Mouse (Mus musculus) hindbrain, embryonic 14.5 days (tissue): ENCODE measurements around the gene Ppp6r1. TPM values are rescaled to one million over a fixed set of nuclear protein-coding genes. Genes with fewer than 3 reads are reported as not detected.

Experiments
- ATAC-seq: fragments of 200-750 bp; cut with Nextera tagmentation; 2 replicates; pipeline ENCODE4 v1.8.0; 2017; ENCODE audit warnings: moderate number of reproducible peaks, mild to moderate bottlenecking, moderate TSS enrichment, moderate library complexity; ENCODE audit not compliant: low FRiP score
- DNase-seq: peaks from one replicate; pipeline ENCODE4 v3.0.0-alpha.2; 2015; ENCODE audit warnings: low spot score
- H3K27ac ChIP-seq: fragments of 300-500 bp; sonication (generic); 2 replicates; pipeline ENCODE4 v1.5.1; 2014; ENCODE audit warnings: mild to moderate bottlenecking, moderate library complexity
- H3K27me3 ChIP-seq: fragments of 300-500 bp; sonication (generic); 2 replicates; pipeline ENCODE4 v1.6.1; 2014; ENCODE audit warnings: mild to moderate bottlenecking, low read length, mixed read lengths; ENCODE audit not compliant: control insufficient read depth, insufficient read depth
- H3K36me3 ChIP-seq: fragments of 300-500 bp; sonication (generic); replicated peaks from 2 replicates; pipeline ENCODE4 v1.6.1; 2014; ENCODE audit not compliant: control insufficient read depth, insufficient read depth
- H3K4me1 ChIP-seq: fragments of 300-500 bp; sonication (generic); replicated peaks from 2 replicates; pipeline ENCODE4 v1.6.1; 2014; ENCODE audit warnings: antibody characterized with exemption, low read length, mixed read lengths; ENCODE audit not compliant: control insufficient read depth, insufficient read depth
- H3K4me2 ChIP-seq: fragments of 300-500 bp; sonication (generic); replicated peaks from 2 replicates; pipeline ENCODE4 v1.6.1; 2014; ENCODE audit warnings: mild to moderate bottlenecking, moderate library complexity
- H3K4me3 ChIP-seq: fragments of 300-500 bp; sonication (generic); replicated peaks from 2 replicates; pipeline ENCODE4 v1.5.1; 2014; ENCODE audit warnings: mild to moderate bottlenecking, low read length
- H3K9ac ChIP-seq: fragments of 300-500 bp; sonication (generic); 2 replicates; pipeline ENCODE4 v1.6.1; 2014
- H3K9me3 ChIP-seq: fragments of 300-500 bp; sonication (generic); 2 replicates; pipeline ENCODE4 v1.6.1; 2016; ENCODE audit warnings: low read length; ENCODE audit not compliant: control insufficient read depth
- WGBS: fragments of 180-500 bp; shearing (Covaris S2); extraction: QIAGEN DNeasy Blood & Tissue Kit; methylation state at CpG from one replicate; pipeline ENCODE4 v1.1.7; 2014; 5-methylcytosine and 5-hydroxymethylcytosine counted together
- polyA plus RNA-seq: library from polyadenylated mRNA; unstranded; fragments of >200 nt; fragmentation: Nextera tagmentation; extraction: Ambion mirVana; gene quantifications from 2 replicates; pipeline ENCODE4 v1.2.1, GENCODE M21; 2014

The Ppp6r1 gene
- polyA plus RNA-seq, 1 experiment from 2014 or later: 8.4 TPM

DNA sequence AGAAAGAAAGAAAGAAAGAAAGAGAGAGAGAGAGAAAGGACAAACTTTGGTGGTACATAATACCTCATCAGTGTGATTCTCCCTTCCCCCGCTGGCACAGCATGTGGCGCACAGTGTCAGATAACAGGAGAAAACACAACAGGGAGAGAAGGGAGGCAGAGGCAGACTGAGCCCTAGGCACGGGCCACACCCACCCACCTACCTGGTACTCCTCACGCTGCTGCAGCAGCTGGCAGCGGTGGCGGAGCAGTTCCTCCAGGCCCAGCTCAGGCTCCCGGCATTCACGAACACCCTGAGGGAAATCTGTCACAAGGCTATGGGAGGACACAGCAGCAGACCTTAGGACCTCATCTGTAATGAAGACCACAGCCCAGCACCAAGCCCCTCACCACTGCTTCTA is 4.4 kb upstream of the Ppp6r1 start:
- WGBS: 80% methylated on average over 8 of the region's 8 CpGs
- DNase-seq: no peak
- Histone ChIP-seq H3K4me3 (no peak overlapping the region), H3K27ac (no peak overlapping the region), H3K4me2 (no peak overlapping the region), H3K4me1 (peaks cover 14% of the 10 kb centered on the region), H3K9ac (no peak overlapping the region), H3K9me3 (0 out of 2 replicates have a peak, but pooled peaks cover 3% of the 10 kb centered on the region), H3K27me3 (no peaks in the 10 kb centered on the region), H3K36me3 (peaks cover 36% of the 10 kb centered on the region)
- no peak for ATAC-seq

DNA sequence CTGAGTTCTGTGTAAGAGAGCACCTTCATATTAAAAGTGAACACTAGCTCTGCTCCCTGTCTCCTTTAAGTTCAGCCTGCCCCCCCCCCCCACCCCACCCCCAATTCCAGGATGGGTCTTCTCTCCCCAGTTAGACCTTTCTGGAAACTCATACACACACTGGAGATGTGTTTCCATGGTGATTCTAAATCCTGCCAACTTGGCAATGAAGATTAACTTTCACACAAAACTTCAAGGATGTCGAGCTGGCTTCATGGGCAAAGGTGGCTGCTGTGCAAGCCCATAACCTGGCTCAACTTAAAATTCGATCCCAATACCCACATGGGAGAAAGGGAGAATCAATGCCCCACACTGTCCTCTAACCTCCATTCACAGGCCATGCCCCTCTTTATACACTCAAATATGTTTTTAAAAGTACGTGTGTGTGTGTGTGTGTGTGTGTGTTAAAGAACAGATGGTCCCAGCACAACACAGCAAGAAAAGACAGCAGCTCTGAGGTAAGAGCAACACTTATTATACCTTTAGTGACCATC is 1.2 kb upstream of the Ppp6r1 start:
- H3K36me3 ChIP-seq: peaks cover 23% of the 10 kb centered on the region
- peak overlapping the region; percentile 76 for H3K4me3 ChIP-seq
- no peaks in the 10 kb centered on the region for H3K9me3 ChIP-seq
- no peak for ATAC-seq
- H3K4me2 ChIP-seq: peak overlapping the region; percentile 92
- 53% methylated on average over 3 of the region's 3 CpGs for WGBS
- peak overlapping the region; percentile 95 for H3K27ac ChIP-seq
- no peak for DNase-seq
- H3K9ac ChIP-seq: peak overlapping the region; percentile 77
- H3K4me1 ChIP-seq: peaks cover 40% of the 10 kb centered on the region
- H3K27me3 ChIP-seq: no peaks in the 10 kb centered on the region

DNA sequence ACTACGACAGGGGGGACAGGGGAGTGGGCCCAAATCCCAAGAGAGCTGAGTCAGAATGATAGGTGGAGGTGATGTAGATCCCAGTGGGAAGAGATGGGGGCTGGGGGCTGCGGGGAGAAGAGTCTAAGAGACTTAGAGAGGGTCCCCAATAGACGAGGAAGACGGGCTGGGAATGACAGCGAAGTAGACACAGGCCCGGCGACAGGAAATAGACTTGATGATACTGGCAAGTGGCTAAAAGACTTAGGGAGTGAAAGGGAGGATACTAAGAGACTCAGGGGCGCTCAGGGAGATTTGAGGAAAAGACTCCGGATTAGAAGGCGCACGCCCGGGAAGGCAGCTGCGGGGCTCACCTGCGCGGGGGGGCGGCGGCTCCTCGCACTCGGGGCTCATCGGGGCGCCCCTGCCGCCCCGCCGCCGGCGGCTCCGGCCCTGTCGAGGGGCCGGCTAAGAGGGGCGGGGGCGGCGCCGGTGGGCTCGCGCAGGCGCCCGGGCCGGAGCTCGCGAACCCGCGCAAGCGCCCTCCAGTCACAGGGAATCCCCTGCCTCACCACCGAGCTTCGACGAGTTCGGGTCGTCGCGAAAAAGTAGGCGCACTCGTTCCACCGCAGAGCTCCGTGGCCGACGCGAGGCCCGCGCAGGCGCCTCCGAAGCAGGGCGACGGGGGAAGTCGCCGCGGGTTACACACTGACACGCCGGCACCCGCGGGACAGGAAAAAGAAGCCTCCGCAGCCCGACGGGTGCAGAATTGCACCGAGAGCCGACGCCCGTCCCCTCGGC is 501 bp downstream of the Ppp6r1 start:
- under 1% methylated on average over 65 of the region's 78 CpGs for WGBS

DNA sequence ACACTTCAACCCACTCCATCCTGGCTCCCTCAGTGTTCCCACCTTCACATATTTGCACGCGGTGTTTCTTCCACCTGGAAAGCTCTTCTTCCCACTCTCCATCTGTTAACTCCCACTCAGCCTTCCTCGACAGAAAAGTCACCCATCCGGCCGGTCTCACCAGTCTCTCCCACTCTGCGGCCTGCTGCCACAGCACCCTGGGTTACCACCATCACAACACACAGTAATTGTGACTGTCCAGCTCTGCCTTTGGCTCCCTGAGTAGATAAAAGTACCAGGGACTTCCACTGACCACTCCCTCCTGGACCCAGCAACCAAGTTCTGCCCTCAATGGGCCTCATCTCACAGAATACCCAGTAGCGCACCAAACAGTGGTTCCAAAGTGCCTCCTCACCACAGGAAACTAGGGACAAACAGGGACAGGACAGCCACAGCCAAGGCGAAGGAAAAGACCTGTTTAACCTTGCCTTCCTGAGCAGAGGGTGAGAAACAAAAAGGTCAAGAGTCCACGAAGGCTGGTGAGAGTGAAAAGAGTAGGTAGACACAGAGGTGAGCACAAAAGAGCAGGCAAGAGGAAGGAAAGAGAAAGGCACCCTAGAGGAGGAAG is 1.2 kb downstream of the Ppp6r1 start:
- peaks cover 18% of the 10 kb centered on the region for H3K36me3 ChIP-seq
- ATAC-seq: no peak
- no peaks in the 10 kb centered on the region for H3K27me3 ChIP-seq
- peak overlapping the region; percentile 92 for H3K4me2 ChIP-seq
- H3K4me1 ChIP-seq: peaks cover 43% of the 10 kb centered on the region
- no peaks in the 10 kb centered on the region for H3K9me3 ChIP-seq
- no peak overlapping the region for H3K27ac ChIP-seq
- peak overlapping the region; percentile 88 for H3K9ac ChIP-seq
- WGBS: 48% methylated on average over 9 of the region's 9 CpGs
- H3K4me3 ChIP-seq: peak overlapping the region; percentile 76
- no peak for DNase-seq

More for the DNA sequence above, 501 bp downstream of the Ppp6r1 start:
- Histone ChIP-seq H3K4me3 (peak overlapping the region; percentile 76), H3K9me3 (no peaks in the 10 kb centered on the region), H3K4me2 (peak overlapping the region; percentile 92), H3K27me3 (no peaks in the 10 kb centered on the region), H3K4me1 (peaks cover 43% of the 10 kb centered on the region), H3K9ac (peak overlapping the region; percentile 88), H3K36me3 (peaks cover 13% of the 10 kb centered on the region), H3K27ac (peak overlapping the region; percentile 95)
- ATAC-seq: peak; percentile 71
- peak; percentile 50 for DNase-seq

DNA sequence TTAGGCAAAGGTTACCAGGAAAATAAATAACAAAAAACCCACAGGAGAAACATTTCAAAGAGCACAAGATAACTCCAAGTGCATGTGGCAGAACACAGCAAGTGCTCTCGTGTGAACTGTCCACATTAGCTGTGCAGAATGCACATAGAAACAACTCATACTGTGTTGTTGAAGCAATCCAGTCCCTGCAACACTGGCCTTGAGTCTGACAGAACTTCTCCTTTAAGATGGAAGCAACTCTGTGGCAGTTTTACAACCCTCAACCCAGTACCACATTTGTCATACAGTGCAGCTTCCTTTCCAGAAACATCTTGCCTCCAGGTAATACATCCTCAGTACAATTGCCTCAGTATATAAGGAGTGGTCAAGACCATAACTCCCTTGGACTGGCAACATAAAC is 2.0 kb downstream of the Ppp6r1 start:
- peaks cover 16% of the 10 kb centered on the region for H3K36me3 ChIP-seq
- peak overlapping the region; percentile 76; the same call in 1 of the 2 replicates for H3K4me3 ChIP-seq
- WGBS: 76% methylated on average over 1 of the region's 1 CpGs

DNA sequence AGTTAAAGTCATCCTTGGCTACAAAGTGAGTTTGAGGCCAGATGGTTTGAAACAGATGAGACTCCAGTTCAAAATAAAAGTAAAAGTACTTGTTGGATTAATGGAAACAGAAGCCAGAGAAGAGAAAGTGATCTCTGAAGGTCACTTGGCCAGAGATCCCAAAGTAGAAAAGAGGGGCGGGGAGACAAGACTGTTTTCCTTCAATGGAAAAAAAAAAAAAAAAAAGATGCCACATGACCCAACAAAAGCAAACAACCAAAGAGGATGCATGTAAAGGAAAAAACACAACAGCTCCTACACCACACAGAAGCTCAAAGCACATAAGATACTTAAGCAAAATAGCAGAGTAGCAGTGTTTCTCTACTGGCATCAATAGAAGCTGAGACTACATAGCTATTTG is 2.9 kb downstream of the Ppp6r1 start:
- H3K4me3 ChIP-seq: no peak overlapping the region
- no peak overlapping the region for H3K27ac ChIP-seq
- H3K36me3 ChIP-seq: peaks cover 14% of the 10 kb centered on the region
- no peak for ATAC-seq
- H3K4me2 ChIP-seq: no peak overlapping the region
- H3K9ac ChIP-seq: 0 out of 2 replicates have a peak overlapping the region, but pooled peaks have one; percentile 88
- peaks cover 43% of the 10 kb centered on the region for H3K4me1 ChIP-seq
- H3K27me3 ChIP-seq: no peaks in the 10 kb centered on the region
- no peak for DNase-seq
- WGBS: 91% methylated on average over 1 of the region's 1 CpGs
- H3K9me3 ChIP-seq: no peaks in the 10 kb centered on the region

More for the DNA sequence above, 2.0 kb downstream of the Ppp6r1 start:
- peak overlapping the region; percentile 88; the same call in 1 of the 2 replicates for H3K9ac ChIP-seq
- no peak overlapping the region for H3K27ac ChIP-seq
- no peaks in the 10 kb centered on the region for H3K27me3 ChIP-seq
- peaks cover 43% of the 10 kb centered on the region for H3K4me1 ChIP-seq
- DNase-seq (no peak), ATAC-seq (no peak)
- H3K9me3 ChIP-seq: no peaks in the 10 kb centered on the region
- H3K4me2 ChIP-seq: peak overlapping the region; percentile 92

DNA sequence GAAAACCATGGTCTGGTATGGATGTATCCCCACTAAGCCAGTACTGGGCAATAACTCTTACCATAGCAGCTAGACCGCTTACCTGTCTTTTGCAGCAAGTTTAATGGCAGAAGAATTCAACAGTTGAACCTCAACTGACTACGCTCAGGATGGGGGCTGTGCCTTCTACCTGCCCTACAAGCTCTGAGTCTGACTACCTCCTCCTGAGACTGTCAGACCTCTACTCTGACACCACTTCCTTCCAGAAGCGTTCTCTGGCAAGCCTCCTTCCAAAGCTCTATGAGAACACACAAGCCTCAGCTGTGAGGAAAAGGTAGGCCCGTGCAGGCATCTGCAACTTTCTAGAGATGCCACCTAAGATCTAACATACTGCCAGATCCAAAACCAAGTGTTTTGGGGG is 3.4 kb downstream of the Ppp6r1 start:
- no peak overlapping the region for H3K4me2 ChIP-seq
- H3K9me3 ChIP-seq: no peaks in the 10 kb centered on the region
- no peak overlapping the region for H3K4me3 ChIP-seq
- H3K27ac ChIP-seq: no peak overlapping the region
- WGBS: 93% methylated on average over 4 of the region's 4 CpGs
- no peaks in the 10 kb centered on the region for H3K27me3 ChIP-seq
- ATAC-seq: no peak
- H3K9ac ChIP-seq: no peak overlapping the region
- peaks cover 14% of the 10 kb centered on the region for H3K36me3 ChIP-seq
- no peak for DNase-seq
- H3K4me1 ChIP-seq: peaks cover 39% of the 10 kb centered on the region

DNA sequence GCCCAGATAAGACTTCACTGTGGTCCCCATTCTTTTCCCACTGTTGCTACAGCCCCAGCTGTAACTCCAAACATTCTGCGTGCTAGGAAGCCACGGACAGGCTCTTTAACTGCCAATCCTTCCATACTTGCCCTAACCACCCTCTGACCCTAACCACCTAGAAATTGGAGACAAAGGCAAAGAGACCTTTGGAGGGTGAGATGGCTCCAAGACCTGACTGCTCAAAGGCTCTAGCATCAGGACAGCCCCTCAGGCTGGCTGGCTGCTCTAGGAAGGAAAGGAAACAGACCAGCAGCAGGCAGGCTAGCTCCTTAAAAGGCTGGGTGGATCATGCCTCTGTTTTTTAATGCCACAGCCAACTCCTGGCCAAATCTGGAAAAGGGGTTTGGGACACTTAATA is 4.6 kb downstream of the Ppp6r1 start:
- ATAC-seq (no peak), DNase-seq (no peak)
- Histone ChIP-seq H3K4me2 (no peak overlapping the region), H3K9me3 (no peaks in the 10 kb centered on the region), H3K9ac (0 out of 2 replicates have a peak overlapping the region, but pooled peaks have one; percentile 1), H3K4me3 (no peak overlapping the region), H3K27ac (no peak overlapping the region), H3K4me1 (peaks cover 29% of the 10 kb centered on the region), H3K36me3 (peaks cover 14% of the 10 kb centered on the region), H3K27me3 (no peaks in the 10 kb centered on the region)
- WGBS: 82% methylated on average over 2 of the region's 2 CpGs

DNA sequence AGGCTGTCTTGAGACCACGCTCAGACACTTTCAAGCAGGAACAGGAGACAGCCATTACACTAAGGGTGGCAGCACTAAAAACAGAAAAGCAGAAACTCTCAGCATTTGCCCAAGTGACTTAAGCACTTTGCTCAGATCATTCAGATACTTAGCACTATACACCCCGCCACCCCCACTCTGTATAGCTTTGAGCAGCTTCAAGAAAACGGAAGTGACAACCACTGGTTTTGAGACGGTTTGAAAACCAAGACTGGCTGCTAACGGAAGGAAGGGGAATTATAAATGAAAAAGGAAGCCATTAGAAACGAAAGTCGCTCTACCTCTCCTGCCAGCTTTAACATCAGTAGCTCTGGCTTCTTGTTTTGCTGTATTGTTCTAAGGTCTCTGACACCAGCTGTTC is 5.0 kb downstream of the Ppp6r1 start:
- H3K4me2 ChIP-seq: no peak overlapping the region
- no peak for DNase-seq
- no peak overlapping the region for H3K27ac ChIP-seq
- H3K4me1 ChIP-seq: peaks cover 29% of the 10 kb centered on the region
- H3K9ac ChIP-seq: 0 out of 2 replicates have a peak overlapping the region, but pooled peaks have one; percentile 1
- H3K27me3 ChIP-seq: no peaks in the 10 kb centered on the region
- H3K4me3 ChIP-seq: no peak overlapping the region
- 84% methylated on average over 7 of the region's 7 CpGs for WGBS
- peaks cover 14% of the 10 kb centered on the region for H3K36me3 ChIP-seq
- H3K9me3 ChIP-seq: no peaks in the 10 kb centered on the region
- ATAC-seq: no peak
